Mouse (Mus musculus) 3134 (cell line): ENCODE measurements around the gene Tcta.
"Not testable (repeated sequence)": the region's sequence is repeated elsewhere in the genome, so short reads cannot be mapped to it uniquely, and the experiment has no call there.

Experiments
- DNase-seq: peaks from one replicate; pipeline ENCODE4 v3.0.0-alpha.2; 2011; ENCODE audit warnings: low spot score; ENCODE audit not compliant: insufficient read length; ENCODE audit errors: extremely low read depth

Tcta gene

DNA sequence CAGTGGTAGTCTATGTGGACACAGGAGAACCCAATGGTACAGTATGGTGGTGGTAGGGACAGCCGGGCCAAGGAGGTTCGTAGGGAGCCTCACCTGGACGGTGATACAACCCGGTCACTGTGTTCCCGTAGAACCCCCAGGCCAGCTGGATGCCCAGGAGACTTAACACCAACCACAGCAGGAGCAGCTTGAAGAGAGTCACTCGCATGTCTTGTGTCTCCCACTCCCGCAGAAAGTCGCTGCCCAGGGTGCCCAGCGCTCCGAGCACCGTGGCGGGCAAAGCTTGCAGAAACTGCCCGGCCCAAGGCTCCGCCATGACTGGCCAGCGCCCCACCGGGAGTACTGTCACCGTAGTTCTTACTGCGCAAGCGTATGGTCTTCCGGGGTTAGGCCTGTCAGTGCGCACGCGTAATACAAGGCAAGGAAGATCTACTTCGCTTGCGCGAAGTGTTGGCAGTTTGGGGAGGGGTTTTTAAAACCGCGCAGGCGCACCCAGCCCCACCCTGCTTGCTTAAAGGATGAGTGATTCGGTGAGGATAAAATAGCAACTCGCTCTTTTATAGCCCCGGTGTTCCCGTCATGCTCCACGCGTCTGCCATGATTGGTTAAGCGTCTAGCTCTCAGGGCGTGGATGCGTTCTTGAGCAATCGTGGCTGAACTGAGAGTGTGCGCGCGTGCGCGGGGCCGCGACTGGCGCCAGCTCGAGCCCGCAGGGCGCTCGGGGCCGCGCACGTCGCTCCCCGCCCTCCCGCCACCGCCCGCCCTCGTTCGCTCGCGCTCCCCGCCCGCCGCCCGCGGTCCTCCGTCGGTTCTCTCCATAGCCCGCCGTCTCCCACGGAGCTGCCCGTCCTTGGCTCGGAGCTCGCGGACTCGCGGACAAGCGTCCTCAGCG, at the start of gene Tcta, which contains the start of gene Rhoa:
Gene Tcta, minus strand, starts transcription at position 532 of the 892 bp plus-strand sequence.
Gene Rhoa, plus strand, starts transcription at position 501 of the 892 bp plus-strand sequence.
- DNase-seq = peak; percentile 96

DNA sequence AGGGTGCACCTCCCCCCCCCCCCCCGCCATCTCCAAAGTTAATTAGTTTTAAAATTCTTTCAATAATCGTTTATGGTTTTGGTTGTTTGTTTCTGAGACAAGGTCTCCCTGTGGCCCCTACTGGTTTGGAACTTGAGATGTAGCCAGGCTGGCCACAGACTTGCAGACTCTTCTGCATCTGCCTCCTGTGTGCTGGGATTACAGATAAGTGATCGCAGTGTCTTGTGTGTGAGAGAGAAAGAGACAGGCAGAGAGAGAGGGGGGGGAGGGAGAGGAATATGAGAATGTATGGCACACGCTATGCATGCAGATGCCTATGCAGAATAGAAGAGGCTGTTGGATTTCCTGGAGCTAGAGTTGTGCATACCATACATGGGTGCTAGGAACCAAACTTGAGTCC, 43.8 kb upstream of the Tcta start:
- no peak for DNase-seq

DNA sequence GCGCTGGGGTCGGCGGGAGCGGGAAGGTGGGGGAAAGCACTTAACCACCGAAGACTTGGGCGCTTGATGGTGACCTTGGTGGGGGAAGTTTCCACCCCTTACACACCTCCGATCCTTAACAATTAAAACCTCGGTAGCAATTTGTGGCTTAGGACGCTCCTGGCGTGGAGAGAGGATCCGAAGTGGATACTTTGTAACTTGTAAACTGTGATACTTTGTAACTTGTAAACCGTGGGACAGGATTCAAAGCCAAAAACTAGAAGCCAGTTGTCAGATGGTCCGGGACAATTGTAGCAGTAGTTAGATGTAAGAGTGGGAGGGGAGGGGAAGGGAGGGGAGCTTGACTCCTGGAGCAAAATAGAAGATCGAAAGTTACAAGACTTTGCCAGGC, 42.3 kb upstream of the Tcta start:
- DNase-seq = no peak

- peak; percentile 93 for DNase-seq
These were observed 41.8 kb upstream of the Tcta start, which contains the start of gene Usp4 for GRCm38 (mm10) chr9:108347540-108348289. Gene Usp4, plus strand, starts transcription at chr9:108347853.

- no peak for DNase-seq
These were observed 41.1 kb upstream of the Tcta start for GRCm38 (mm10) chr9:108347024-108347423.

DNA sequence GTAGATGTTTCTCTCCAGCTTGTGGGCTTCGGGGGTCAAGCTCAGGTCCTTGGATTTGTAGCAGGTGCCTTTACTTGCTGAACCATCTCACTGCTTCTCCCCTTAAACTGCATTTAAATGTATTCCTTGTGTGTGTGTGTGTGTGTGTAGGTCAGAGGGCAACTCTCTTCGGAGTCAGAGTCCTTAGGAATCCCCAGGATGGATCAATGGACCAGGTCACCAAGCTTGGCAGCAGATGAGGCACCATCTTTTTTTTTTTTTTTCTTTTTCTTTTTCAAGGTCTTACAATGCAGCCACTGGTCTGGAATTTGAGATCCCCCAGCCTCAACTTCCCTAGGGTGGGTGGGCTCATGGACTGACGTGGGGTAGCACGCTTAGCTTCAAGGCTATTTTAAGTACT, 38.5 kb upstream of the Tcta start:
- DNase-seq = no peak

GRCm38 (mm10) chr9:108343835-108344234, 37.9 kb upstream of the Tcta start:
- DNase-seq = no peak

GRCm38 (mm10) chr9:108343331-108343730, 37.4 kb upstream of the Tcta start:
- DNase-seq = no peak

DNA sequence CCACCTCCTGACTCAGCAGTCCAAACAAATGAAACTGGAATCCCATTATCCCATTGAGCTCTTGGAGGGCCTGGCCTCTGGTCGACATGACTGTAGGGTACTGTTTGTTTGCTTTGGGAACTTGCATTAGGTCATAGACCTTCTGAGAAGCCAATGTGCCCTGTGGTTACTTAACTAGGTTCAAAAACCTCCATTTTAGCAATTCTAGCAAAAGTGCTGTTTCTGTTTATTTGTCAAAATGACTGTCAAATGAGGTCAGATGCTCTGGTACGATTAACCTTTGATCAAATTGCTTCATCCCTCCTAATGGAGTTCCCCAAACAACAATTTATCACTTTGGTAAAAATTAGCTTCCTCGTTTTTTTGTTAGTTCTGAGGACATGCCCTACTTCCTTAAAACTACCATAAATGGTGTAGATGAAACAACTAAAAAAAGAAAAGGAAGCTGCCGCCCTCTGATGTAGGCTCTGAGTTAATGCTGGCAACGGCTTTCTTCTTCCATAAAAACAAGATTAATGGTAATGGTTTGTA, 36.4 kb upstream of the Tcta start:
- no peak for DNase-seq

DNA sequence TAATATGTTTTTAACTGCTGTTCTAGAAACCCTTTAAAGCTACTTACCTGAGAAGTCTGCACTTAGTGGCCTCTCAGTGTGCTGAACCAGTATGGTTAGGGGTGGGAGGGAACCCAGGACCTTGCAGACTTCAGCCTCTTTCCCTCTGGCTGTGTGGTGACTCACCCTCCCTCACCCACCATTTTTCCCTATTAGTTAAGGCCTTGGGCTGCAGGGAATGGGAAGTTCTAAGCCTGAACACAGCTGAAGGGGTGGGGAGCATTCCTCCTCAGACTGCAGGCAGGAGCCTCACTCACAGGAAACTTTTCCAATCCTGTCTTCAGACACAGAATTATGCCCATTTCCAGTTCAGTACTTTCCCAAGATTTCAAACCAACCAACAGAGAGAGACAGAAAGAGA, 35.8 kb upstream of the Tcta start:
- DNase-seq = peak; percentile 48

- no peak for DNase-seq
These were observed 35.1 kb upstream of the Tcta start for GRCm38 (mm10) chr9:108341139-108341475.

DNA sequence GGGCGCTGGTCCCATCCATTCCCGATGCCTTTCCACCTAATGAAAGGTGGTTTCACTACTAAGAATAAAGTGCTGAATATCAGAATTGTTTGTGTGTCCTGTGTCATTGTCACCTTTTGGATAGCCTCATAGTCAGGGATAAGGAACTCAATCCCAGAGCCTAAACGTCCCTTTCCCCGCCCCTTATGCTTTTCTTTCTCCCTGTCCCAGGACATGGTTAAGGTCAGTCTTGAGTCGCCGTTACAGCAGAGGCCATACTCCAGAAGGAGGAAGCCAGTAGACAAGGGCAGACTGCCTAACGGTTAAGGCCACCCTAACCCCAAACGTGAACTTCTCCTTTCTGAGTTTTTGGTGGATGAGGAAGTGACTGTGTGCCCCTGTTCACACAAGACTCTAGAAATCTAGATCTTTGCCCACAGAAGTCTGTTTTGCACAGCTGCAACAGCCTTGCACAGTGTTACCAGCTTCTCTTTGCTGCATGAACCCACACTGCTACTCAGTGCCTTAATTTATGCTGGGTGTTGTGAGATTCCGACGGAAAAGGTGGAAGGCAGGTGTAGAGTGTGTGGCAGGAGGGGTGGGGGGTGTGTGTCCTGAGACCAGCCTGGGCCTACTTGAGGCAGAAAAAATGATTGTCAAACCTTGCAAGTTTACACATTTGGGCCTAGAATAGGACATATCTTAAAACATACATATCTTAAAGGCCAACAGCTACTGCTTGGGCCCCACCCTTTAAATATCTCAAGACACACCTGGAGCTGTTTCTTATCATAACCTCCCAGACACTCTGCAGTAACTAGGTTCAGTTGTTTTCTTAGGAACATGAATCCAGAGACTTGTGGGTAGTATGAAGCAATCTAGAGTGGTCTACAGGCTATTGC, 34.5 kb upstream of the Tcta start:
- no peak for DNase-seq

GRCm38 (mm10) chr9:108339886-108340257, 33.9 kb upstream of the Tcta start:
- DNase-seq = no peak

DNA sequence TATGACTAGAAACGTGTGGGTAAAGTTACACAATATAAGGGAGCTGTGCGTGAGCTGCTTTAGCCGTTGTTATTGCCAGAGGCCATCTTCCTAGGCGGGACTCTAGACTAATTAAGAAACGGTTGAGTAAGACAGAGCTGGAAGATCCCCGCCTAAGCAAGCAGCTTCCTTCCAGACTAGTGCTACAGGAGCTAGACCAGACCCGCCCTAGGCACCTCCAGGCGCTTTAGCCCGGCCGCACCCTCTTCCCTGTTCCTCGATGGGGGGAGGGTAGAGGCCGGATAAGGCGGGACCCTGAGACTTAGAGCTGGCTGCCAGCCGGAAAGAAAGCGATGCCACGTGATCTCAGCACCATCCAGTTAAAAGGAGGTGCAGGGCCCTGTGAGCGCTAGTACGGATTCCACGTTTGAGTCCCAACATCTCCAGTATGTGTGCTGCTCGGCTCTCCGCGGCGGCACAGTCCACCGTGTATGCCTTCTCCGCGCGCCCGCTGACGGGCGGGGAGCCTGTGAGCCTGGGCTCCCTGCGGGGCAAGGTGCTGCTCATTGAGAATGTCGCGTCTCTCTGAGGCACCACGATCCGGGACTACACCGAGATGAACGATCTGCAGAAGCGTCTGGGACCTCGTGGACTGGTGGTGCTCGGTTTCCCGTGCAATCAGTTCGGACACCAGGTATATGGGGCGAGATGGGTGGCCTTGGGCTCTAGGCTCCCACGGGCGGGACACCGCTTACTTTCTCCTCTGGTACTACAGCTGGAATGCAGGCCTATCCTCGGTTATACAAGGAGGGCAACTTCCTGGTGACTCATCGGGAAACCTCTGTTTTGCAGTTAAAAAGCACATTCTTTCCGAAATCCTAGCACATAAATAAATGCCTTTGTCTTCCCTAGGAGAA, 33.2 kb upstream of the Tcta start, which contains the start of gene Gpx1:
Gene Gpx1, plus strand, starts transcription at position 18 of the 896 bp plus-strand sequence.
- DNase-seq = peak; percentile 92

GRCm38 (mm10) chr9:108338551-108338885, 32.6 kb upstream of the Tcta start:
- DNase-seq = no peak

DNA sequence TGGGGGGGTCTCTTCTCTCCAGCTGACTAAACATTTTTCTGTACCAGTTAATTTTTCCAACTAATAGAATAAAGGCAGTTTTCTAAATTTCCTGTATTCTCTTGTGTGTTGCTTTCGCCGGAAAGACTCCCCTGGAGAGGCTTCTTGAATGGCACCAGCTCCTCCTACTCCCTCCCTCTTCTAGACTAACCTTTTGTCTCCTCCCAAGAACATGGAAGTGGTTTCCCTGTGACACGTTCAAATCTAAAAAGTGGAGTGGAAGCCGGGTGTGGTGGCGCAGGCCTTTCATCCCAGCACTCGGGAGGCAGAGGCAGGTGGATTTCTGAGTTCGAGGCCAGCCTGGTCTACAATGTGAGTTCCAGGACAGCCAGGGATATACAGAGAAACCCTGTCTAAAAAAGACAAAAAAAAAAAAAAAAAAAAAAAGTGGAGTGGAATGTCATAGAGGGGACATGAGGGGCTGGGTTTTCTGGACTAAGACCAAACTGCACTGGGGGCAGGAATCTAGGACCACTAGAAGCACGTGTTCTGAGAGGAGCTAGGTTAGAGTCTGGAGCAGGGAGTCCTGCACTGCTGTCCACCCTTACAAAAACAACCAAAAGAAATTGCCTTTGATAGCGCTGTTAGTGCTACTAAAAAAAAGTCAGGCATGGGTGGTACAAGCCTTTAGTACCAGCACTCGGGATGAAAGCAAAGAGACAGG, 32.0 kb upstream of the Tcta start:
- no peak for DNase-seq

GRCm38 (mm10) chr9:108325811-108326210, 19.9 kb upstream of the Tcta start:
- no peak for DNase-seq

GRCm38 (mm10) chr9:108324784-108325183, 18.8 kb upstream of the Tcta start:
- DNase-seq = no peak

DNA sequence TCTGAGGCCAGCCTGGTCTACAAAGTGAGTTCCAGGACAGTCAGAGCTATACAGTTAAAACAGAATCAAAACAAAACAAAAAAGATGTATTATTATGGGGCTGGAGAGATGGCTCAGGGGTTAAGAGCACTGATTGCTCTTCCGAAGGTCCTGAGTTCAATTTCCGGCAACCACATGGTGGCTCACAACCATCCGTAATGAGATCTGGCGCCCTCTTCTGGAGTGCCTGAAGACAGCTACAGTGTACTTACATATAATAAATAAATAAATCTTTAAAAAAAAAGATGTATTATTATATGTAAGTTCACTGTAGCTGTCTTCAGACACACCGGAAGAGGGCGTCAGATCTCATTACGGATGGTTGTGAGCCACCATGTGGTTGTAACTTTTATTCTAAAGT, 16.1 kb upstream of the Tcta start:
- not testable (repeated sequence) for DNase-seq
